Mouse (Mus musculus) gastrocnemius, postnatal 10 days (tissue): ENCODE data around the gene Atxn7l3. TPM values are rescaled to one million over a fixed set of nuclear protein-coding genes. Genes with fewer than 3 reads are reported as not detected.

Source experiments
- DNase-seq: peaks from one replicate; pipeline ENCODE4 v3.0.0; 2021; ENCODE audit warnings: mixed read lengths
- long read RNA-seq, 2 experiments: library from polyadenylated mRNA; stranded (forward); transcript quantifications; one replicate each; pipeline ENCODE4 v2.0.0; 2021
- total RNA-seq, 2 experiments: library from RNA; stranded (reverse); gene quantifications; 2 replicates each; pipeline ENCODE4 v1.2.3; 2021

Gene Atxn7l3
- total RNA-seq, result 10 to 100 TPM; 20.8 to 25.5 TPM
- long read RNA-seq, experiment 1, transcript Atxn7l3-201 (13 exons, 3,688 nt), result major isoform, 6 of 17 reads
- long read RNA-seq, experiment 1, partial matches to known transcripts, result 0 of 17 reads
- long read RNA-seq, experiment 1, other reads (novel, unspliced or antisense), result 11 of 17 reads
- long read RNA-seq, experiment 2, partial matches to known transcripts, result 0 of 12 reads
- long read RNA-seq, experiment 2, other reads (novel, unspliced or antisense), result 9 of 12 reads

GRCm38 (mm10) chr11:102296491-102297472 is at the start of gene Atxn7l3:
TSS of gene Atxn7l3 (minus strand) at chr11:102296631.
- peak; percentile 95 for DNase-seq

- DNase-seq, result no peak
Measured at GRCm38 (mm10) chr11:102344458-102344857, 48.0 kb upstream of the Atxn7l3 start.

- DNase-seq, result no peak
Measured at GRCm38 (mm10) chr11:102342742-102343141, 46.3 kb upstream of the Atxn7l3 start.

- DNase-seq, result no peak
Measured at GRCm38 (mm10) chr11:102341101-102341500, 44.7 kb upstream of the Atxn7l3 start.

- no peak for DNase-seq
Measured at GRCm38 (mm10) chr11:102339624-102340023, 43.2 kb upstream of the Atxn7l3 start.

GRCm38 (mm10) chr11:102339195-102339594 is 42.8 kb upstream of the Atxn7l3 start:
- no peak for DNase-seq

GRCm38 (mm10) chr11:102338561-102338960 is 42.1 kb upstream of the Atxn7l3 start:
- DNase-seq, result peak; percentile 43

- no peak for DNase-seq
Measured at GRCm38 (mm10) chr11:102337921-102338320, 41.5 kb upstream of the Atxn7l3 start.

- DNase-seq, result no peak
Measured at GRCm38 (mm10) chr11:102336191-102336590, 39.8 kb upstream of the Atxn7l3 start.

- DNase-seq, result no peak
Measured at GRCm38 (mm10) chr11:102334973-102335700, 38.7 kb upstream of the Atxn7l3 start.

- DNase-seq, result no peak
Measured at GRCm38 (mm10) chr11:102334010-102334409, 37.6 kb upstream of the Atxn7l3 start.

- no peak for DNase-seq
Measured at GRCm38 (mm10) chr11:102333061-102333460, 36.6 kb upstream of the Atxn7l3 start.

- DNase-seq, result no peak
Measured at GRCm38 (mm10) chr11:102331806-102332205, 35.4 kb upstream of the Atxn7l3 start.

- no peak for DNase-seq
Measured at GRCm38 (mm10) chr11:102330039-102330438, 33.6 kb upstream of the Atxn7l3 start.

GRCm38 (mm10) chr11:102329518-102329917 is 33.1 kb upstream of the Atxn7l3 start:
- DNase-seq, result no peak

GRCm38 (mm10) chr11:102327839-102328238 is 31.4 kb upstream of the Atxn7l3 start:
- DNase-seq, result no peak

- no peak for DNase-seq
Measured at GRCm38 (mm10) chr11:102327250-102327649, 30.8 kb upstream of the Atxn7l3 start.

- no peak for DNase-seq
Measured at GRCm38 (mm10) chr11:102323516-102323915, 27.1 kb upstream of the Atxn7l3 start.

- no peak for DNase-seq
Measured at GRCm38 (mm10) chr11:102321931-102322330, 25.5 kb upstream of the Atxn7l3 start.

GRCm38 (mm10) chr11:102320686-102321005 is 24.2 kb upstream of the Atxn7l3 start:
- DNase-seq, result peak; percentile 74

- peak; percentile 77 for DNase-seq
Measured at GRCm38 (mm10) chr11:102319941-102320685, 23.7 kb upstream of the Atxn7l3 start.

GRCm38 (mm10) chr11:102319410-102319792 is 23.0 kb upstream of the Atxn7l3 start, which contains the start of gene Ubtf:
TSS of gene Ubtf (minus strand) at chr11:102319742.
- peak; percentile 82 for DNase-seq
